Comparison of ENCODE assay signal across 13 mouse cellular contexts in the genomic region with DNA sequence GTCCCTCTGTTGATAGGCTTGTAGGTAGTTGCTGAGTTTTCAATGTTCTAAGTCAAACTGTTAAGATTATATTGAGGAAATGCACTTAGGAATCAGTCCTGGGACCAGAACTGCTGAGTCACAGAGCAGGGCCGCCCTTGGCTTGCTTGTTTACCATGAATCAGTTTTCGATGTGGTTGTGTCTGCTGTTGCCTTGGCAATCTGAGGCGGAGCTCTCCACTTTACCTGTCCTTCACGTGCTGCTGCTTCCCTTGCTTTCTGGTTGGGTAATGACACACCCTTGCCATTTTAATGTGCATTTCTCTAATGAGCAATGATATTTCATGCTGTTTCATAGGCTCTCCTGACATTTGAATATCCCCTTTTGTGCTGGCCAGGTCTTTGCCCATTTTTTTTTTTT.
DNase-seq lines count a peak whose midpoint lies in the region; ATAC-seq lines count a peak whose summit lies in the region.
"Had no signal": no experiment of that assay in that cellular context is flagged by ENCODE, and none has a peak within 500 bp of the region (broad histone marks: within the 10 kb centered on the region; RNA-seq: fewer than 3 reads in every experiment).

No protein-coding gene starts in this region.

- H3K9me3 ChIP-seq in kidney, embryonic 15.5 days (replicated peaks), result no peaks in the 10 kb centered on the region
- no peaks in the 10 kb centered on the region for H3K9me3 ChIP-seq in intestine, embryonic 16.5 days (ENCODE audit: control insufficient read depth, low read length)
- H3K9me3 ChIP-seq: embryonic facial prominence, embryonic 15.5 days; heart, embryonic 13.5 days; neural tube, embryonic 13.5 days had no signal

- no peak overlapping the region for H3K27ac ChIP-seq in kidney, embryonic 15.5 days
- no peak overlapping the region for H3K27ac ChIP-seq in intestine, embryonic 16.5 days (ENCODE audit: low read length)
- H3K27ac ChIP-seq: embryonic facial prominence, embryonic 15.5 days; heart, embryonic 13.5 days; neural tube, embryonic 13.5 days had no signal

- H3K4me1 ChIP-seq in kidney, embryonic 15.5 days, result 0 out of 2 replicates have a peak, but pooled peaks cover 4% of the 10 kb centered on the region
- no peaks in the 10 kb centered on the region for H3K4me1 ChIP-seq in intestine, embryonic 16.5 days (ENCODE audit: control insufficient read depth, insufficient read depth, low read length)
- H3K4me1 ChIP-seq: embryonic facial prominence, embryonic 15.5 days; heart, embryonic 13.5 days; neural tube, embryonic 13.5 days had no signal

- ATAC-seq in kidney, embryonic 15.5 days (replicated peaks; ENCODE audit: low FRiP score), result peak; percentile 64; the same call in 1 of the 2 replicates
- peak; percentile 86 for ATAC-seq in intestine, embryonic 16.5 days
- peak; percentile 70 for ATAC-seq in megakaryocyte-erythroid progenitor cell, adult 5-6 weeks (replicated peaks; ENCODE audit: low FRiP score, low TSS enrichment, poor library complexity, severe bottlenecking)

- no peak for DNase-seq in kidney, postnatal 14 days
- peak; percentile 20 for DNase-seq in WW6 (ENCODE audit: low read depth, low spot score)
- DNase-seq in left cerebral cortex, adult 18-20 months (ENCODE audit: low spot score in 2 of 2), result no peak
- no peak for DNase-seq in adipocyte (ENCODE audit: low spot score)
- no peak for DNase-seq in right cerebral cortex, postnatal 4 days
- DNase-seq: cerebellum, adult 11 months; lung, embryonic 14.5 days had no signal

- H3K4me3 ChIP-seq in kidney, embryonic 15.5 days (replicated peaks), result no peak overlapping the region
- no peak overlapping the region for H3K4me3 ChIP-seq in intestine, embryonic 16.5 days (ENCODE audit: low read length)
- H3K4me3 ChIP-seq: embryonic facial prominence, embryonic 15.5 days; heart, embryonic 13.5 days; neural tube, embryonic 13.5 days had no signal

- WGBS in kidney, embryonic 15.5 days, result 40% methylated on average over 4 of the region's 4 CpGs
- 32% methylated on average over 4 of the region's 4 CpGs for WGBS in intestine, embryonic 16.5 days

- H3K4me2 ChIP-seq in kidney, embryonic 15.5 days, result no peak overlapping the region
- H3K4me2 ChIP-seq in intestine, embryonic 16.5 days (ENCODE audit: low read depth, low read length), result no peak overlapping the region
- H3K4me2 ChIP-seq: embryonic facial prominence, embryonic 15.5 days; heart, embryonic 13.5 days; lung, embryonic 14.5 days; neural tube, embryonic 13.5 days had no signal

- no peaks in the 10 kb centered on the region for H3K27me3 ChIP-seq in kidney, embryonic 15.5 days
- no peaks in the 10 kb centered on the region for H3K27me3 ChIP-seq in intestine, embryonic 16.5 days (replicated peaks; ENCODE audit: control insufficient read depth, insufficient read depth, low read length)
- H3K27me3 ChIP-seq: embryonic facial prominence, embryonic 15.5 days; heart, embryonic 13.5 days; neural tube, embryonic 13.5 days had no signal

- no peaks in the 10 kb centered on the region for H3K36me3 ChIP-seq in kidney, embryonic 15.5 days
- H3K36me3 ChIP-seq in intestine, embryonic 16.5 days (ENCODE audit: control insufficient read depth, insufficient read depth, low read length), result no peaks in the 10 kb centered on the region
- H3K36me3 ChIP-seq: embryonic facial prominence, embryonic 15.5 days; heart, embryonic 13.5 days; neural tube, embryonic 13.5 days had no signal

- H3K9ac ChIP-seq in kidney, embryonic 15.5 days, result no peak overlapping the region
- H3K9ac ChIP-seq in intestine, embryonic 16.5 days (ENCODE audit: low read depth, low read length), result no peak overlapping the region
- H3K9ac ChIP-seq: embryonic facial prominence, embryonic 15.5 days; heart, embryonic 13.5 days; lung, embryonic 14.5 days; neural tube, embryonic 13.5 days had no signal
